Mouse (Mus musculus) ovary, postnatal 10 days (tissue): ENCODE results near the gene Pik3r2.

ENCODE experiments used
- DNase-seq: peaks from one replicate; pipeline ENCODE4 v3.0.0; 2022; ENCODE audit warnings: low spot score

The Pik3r2 gene

DNA sequence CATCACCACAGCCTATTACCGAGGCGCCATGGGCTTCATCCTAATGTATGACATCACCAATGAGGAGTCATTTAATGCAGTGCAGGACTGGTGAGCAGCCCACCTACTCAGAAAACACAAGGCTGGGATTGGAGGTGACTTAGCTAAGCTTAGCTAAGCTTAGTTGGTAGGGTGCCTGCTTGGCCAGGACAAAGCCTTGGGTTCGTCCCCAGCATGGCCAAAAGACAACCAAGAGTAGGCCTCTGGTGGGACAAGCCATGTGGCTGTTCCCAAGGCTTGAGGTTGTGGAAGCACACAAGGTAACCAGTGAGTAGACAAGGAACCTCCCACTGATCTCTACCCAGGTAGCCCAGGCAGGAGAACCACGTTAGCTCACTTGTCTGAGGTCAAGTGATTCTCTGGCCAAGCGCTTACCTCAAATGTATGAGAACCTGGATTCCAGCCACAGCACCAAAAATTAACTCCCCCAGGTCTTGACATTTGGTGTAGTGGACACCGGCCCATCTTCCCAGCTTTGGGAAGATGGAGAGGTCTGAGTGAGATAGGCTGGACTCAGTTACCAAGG is 20.0 kb downstream of the Pik3r2 start:
- DNase-seq: no peak

DNA sequence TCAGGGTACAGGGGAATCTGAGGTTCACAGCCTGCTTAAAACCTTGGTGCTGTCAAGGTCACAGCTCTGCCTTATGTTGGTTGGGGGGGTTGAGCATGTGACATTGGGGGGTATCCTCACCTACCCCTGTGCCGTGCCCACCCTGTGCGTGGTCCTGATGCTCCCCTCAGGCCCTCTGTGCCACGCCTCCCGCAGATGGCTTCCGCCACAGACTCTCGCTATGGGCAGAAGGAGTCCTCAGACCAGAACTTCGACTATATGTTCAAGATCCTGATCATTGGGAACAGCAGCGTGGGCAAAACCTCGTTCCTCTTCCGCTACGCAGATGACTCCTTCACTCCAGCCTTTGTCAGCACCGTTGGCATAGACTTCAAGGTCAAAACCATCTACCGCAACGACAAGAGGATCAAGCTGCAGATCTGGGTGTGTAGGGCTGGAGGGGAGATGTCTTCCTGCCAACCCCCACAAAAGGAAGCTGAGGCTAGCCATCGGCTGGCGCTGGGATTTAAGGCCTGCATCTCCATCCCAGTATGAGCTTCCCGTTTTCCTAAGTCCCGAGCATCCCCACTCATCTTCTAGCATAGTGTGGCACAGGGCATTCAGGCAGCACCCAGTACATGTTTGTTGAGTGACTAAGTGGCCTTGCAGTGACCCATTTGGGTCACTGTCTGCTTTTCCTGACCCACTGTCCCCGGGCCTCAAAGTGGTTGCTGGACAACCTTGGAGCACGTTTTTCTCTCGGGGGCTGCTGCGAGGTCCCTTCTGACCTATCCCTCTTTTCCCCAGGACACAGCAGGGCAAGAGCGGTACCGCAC is 20.6 kb downstream of the Pik3r2 start:
- DNase-seq: no peak

DNA sequence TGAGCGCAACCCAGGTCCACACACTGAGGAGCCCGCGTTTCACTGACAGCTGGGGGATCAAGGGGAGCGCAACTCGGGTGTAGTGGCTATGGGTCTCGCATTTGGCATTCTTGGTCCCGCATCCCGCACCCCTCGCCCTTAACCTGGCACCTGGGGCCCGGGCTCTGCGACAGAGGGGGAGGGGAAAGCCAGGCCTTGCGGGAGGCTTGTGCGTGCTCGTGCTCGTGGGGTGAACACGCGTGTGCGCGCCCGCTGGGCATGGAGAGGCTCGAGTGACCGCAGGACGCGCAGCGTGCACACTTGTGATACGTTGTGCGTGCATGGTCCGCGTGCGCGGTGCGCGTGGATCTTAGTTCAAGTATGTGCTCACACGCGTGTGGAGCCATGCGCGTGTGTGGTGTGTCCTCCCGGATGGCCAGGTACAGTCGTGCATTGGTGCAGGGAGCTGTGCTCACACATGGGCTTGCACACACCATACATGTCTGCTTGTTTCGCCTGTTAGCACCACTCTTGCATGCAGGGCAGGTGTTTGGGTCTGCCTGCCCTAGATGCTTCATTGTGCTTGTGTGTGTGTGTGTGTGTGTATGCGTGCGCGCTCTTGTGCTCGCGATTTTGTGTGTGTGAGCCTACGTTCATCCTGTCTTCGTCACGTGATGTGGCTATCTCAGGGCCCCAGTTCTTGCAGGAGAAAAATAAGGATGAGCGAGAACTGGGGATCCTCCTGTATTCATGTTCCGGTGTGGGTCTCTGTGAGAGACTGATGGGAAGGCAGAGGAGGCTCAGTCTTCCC is 21.4 kb downstream of the Pik3r2 start:
- DNase-seq: no peak

DNA sequence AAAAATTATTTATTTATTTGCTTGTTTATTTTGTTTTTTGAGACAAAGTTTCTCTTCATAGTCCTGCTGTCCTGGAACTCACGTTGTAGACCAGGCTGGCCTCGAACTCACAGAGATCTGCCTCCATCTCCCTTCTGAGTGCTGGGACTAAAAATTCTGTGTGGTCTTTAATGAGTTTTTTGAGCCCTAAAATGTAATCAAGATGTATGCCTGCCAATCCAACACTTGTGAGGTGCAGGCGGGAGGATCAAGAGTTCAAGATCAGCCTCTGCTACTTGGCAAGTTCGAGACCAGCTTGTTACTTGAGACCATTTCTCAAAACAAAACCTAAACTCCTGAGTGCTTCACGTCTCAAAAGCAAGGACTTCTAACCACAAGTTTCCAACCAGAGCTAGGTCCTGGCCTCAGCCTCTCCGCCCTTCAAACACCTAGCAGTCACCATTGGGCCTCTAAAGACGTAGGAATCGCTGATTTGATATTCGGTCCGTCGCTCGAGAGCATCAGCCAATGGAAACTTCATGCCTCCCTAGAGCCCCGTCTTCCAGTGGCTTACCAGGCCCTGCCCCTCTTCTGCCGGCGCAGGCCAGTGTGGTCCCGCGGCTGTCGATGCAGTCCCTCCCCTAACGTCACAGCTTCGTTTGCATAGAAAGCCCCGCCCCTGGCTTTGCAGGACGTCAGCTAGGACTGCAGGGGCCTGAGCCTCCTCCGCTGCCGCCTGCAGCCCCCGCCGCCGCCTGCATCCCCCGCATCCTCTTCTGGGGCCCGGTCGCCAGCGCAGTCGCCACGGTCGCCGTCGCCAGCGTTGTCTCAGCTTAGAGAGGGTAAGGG is 22.3 kb downstream of the Pik3r2 start, which contains the start of gene Rab3a:
TSS of gene Rab3a (plus strand) at position 637 of the 828 bp plus-strand sequence.
- peak; percentile 79 for DNase-seq

DNA sequence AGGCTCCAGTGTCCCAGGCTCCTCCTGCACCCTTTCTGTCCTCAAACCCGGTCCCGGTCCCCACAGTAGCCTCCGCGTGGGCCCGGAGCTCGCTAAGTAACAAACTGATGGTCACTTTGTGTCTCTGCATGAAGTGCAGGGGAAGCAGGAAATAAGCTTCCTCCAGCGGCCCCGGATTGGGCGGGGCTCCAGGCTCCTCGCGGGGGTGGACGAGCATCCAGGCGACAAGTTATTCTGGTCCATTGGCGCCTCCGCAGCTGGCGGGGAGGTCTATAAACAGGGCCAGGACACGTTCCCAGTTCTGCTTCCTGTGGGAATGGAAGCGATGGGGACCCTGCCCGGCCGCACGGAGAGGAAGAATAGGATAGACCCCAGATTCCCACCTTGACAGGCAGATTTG is 23.4 kb downstream of the Pik3r2 start:
- peak; percentile 70 for DNase-seq

DNA sequence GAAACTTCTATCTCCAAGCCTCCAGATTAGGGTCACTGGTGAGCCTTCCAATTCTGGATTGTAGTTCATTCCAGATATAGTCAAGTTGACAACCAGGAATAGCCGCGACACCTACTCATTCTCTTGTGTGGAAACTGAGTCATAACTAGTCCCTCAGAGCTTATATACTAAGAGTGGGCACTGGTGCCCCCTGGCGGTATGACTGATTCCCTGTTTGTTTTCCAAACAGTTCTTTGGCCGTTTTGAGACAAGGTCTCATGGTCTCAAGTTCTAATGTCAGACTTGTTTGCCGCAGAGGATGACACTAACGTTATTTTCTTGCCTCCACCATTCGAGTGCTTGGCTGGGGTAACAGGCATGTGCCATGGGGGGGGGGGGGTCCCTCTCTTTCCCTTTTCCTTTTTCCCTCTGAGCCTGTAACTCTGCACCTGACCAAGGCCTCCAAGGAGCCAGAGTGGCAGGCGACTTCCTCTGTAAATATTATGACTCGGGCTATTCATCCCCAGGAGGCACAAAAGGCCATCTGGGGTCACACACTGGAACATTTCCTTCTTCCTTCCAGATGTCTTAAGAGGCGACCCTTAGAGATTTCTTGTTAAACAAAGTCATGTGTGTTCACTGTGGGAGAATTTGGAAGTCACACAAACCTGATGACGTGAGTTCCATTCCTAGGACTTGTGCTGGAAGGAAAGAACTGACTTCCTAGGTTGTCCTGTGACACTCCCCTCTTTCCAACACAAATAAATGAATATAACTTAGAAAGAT is 24.3 kb downstream of the Pik3r2 start:
- DNase-seq: no peak

DNA sequence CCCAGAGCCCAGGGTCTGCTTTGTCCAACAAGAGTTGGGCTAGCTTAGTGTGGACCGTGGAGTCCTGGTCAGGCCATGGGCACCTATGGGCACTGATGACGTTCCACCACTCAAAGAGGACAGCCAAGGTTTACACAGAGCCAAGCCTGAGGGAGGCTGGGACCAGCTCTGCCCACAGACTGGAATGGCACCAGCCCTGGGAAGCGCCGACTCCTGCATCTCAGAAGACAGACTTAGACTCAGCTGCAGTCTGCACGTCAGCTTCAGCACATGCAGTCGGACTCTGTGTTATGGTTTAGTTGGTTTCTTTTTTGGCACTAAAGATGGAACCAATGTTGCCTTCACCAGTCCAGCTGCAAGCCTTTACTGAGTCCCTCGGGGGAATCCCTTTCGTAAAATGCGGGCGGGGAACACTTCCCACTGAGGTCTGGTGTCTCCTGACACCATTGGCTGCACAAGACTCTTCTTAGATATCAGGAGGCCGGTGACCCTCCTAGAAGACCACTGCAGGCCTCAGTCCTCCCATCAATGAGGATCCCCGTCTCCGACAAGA is 26.3 kb downstream of the Pik3r2 start:
- no peak for DNase-seq

DNA sequence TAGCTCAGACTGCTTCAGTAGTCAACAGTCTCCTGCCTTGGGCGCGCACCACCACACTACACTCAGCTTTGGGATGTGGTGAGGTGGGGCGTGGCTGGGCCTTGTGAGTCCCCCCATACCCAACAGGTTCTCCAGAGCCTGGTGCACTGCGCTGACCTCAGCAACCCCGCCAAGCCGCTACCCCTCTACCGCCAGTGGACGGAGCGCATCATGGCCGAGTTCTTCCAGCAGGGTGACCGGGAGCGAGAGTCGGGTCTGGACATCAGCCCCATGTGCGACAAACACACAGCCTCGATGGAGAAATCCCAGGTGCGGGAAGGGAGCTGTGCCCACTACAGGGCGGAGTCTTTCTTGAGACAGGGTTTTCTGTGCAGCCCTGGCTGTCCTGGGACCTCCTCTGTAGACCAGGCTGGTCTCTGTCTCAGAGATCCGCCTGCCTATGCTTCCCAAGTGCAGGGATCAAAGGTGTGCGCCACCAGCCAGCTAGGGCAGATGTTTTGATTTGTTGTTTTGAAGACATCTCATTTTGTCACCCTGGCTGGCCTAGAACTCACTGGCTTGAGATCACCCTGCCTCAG is 27.3 kb downstream of the Pik3r2 start:
- no peak for DNase-seq

DNA sequence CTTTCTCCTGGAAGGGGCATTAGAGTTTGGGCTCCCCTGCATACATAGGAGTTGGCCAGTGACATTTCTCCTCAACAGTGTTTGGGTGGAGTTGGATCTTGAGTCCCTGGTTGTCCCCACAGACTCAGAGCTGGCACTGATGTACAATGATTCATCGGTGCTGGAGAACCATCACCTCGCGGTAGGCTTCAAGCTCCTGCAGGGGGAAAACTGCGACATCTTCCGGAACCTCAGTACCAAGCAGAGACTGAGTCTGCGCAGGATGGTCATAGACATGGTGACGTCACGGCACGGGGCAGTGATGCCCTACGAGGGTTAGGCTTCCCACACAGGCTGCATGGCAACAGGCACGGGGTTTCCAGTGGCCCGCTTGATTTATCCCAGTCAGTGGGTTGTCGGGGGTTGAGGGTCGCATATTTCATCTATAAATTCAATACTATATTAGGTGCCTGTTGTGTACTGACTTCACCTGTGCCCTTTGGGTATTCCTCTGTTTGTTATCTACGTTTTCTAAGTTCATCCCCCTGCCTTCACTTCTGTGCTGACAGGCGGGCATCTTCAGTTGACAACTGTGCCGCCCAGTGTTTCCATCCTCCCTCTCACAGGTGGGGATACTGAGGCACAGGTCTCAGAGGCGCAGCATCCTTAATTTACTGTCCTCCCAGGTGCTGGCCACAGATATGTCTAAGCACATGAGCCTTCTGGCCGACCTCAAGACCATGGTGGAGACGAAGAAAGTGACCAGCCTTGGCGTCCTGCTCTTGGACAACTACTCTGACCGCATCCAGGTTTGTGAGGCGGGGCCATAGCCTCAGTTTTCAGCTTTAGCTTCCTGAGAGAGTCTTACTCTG is 28.0 kb downstream of the Pik3r2 start:
- DNase-seq: no peak

DNA sequence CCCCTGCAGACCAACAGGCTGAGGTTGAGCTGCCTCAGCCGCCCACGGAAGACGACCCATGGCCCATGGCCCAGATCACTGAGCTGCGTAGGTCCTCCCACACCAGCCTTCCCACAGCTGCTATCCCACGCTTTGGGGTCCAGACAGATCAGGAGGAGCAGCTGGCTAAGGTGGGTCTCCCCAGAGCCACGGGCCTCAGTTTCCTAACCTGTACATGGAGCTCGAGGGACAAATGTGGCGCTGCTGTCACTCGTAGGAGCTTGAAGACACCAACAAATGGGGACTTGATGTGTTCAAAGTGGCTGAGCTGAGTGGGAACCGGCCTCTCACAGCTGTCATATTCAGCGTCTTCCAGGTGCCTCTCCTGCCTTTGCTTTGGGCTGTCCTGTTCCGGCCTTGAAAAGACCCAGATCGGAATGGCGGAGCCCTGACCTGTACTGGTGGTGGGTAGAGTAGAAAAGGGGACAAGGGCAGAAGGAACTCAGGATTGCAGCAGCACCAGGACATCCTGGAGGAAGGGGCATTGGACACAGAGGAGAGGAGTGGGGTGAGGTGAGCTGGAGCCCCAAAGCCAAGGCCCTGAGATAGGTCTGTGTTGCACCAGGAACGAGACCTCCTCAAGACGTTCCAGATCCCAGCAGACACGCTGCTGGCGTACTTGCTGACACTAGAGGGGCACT is 29.2 kb downstream of the Pik3r2 start:
- no peak for DNase-seq

DNA sequence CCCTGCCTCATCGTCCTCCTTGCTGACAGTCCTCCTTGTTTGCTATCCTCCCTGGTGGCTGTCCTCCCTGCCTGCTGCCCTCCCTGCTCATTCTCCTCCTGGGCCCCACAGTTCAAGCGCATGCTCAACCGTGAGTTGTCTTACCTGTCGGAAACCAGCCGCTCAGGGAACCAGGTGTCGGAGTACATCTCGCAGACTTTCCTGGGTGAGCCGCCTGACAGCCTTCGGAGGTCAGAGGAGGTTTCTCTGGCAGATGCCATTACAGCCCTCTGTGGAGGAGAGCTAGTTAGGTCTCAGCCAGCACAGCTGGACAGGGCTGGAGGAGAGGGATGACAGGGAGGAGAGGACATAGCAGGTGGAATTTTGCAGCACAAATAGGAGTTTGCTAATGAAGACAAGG is 29.8 kb downstream of the Pik3r2 start:
- no peak for DNase-seq

DNA sequence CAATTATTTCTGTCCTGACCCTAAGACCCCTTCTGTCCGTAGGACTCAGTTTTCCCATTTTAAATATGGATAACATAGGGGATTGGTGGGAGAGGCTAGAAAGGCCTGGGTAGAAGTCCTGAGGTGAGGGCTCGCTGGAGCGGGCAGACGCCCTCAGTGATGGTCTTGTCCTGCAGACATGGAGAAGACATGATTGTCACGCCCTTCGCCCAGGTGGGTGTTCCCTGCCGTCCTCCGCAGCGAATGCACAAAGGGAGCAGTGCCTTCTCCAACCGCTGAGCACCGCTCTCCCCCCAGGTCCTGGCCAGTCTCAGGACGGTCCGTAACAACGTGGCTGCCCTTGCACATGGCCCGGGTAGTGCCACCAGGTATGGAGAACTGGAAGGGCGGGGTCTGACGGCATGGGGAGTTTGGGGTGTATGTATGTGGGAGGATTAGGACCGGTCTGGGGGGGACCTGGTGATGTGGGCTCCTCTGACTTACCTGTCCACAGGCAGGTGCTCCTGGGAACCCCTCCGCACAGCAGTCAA is 30.8 kb downstream of the Pik3r2 start:
- DNase-seq: no peak

DNA sequence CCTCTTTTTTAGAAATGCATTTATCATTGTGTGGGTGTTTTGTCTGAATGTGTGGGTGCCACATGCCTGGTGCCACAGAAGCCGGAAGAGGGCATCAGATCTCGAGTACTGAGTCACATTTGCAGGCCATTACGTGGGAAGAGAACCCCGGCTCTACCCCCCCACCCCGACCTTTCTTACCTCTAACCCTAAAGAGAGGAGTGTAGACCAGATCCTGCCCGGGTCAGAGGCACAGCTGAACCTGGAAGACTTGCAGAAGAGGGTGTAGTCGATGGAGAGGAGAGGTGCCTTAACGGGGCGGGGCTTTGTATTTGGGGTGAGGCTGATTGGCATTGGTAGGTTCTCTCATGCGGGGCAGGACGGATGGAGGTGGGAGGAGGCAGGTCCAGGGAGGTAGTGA is 31.7 kb downstream of the Pik3r2 start:
- no peak for DNase-seq

DNA sequence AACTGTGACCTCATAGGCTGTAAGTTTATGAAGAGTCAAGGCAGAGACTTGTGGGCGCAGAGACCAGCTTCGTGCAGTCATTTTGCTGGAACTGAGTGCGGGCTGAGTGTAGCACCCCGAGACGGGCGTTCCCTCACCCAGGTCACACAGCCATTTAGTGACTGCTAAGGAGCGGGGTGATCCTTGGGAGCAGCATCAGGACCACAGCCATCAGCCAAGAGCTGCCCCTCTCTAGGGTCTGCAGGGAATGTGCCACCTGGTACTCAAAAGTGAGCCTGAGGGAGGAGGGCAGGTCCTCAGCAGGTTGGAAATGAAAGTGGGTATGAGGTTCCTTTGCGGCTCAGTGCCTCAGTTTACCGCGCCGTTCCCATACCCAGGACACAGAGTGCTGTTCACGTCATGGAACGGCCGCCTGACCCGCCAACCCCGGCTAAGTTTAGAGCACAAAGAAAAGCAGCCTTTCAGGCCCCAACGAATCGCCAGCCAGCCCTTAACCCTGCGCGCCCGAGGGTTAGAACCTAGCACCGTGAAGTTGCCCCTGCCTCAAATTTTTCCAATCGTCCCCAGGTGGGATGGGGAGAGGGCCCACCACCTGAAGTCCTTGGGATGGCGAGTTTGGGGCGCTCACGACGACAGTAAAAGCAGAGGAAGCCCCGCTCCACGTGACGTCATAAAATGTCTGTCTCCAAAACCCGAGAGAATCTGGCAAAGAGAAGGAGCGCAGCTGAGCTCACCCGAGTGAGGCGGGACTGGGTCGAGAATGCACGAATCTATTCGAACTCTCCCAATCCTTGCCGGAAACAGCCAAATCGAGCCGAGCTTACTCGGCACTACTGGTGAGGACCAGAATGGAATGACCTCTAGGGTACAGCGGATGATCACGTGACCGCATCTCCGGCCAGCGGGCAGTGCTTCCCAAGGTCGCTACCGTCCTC is 32.6 kb downstream of the Pik3r2 start:
- no peak for DNase-seq

DNA sequence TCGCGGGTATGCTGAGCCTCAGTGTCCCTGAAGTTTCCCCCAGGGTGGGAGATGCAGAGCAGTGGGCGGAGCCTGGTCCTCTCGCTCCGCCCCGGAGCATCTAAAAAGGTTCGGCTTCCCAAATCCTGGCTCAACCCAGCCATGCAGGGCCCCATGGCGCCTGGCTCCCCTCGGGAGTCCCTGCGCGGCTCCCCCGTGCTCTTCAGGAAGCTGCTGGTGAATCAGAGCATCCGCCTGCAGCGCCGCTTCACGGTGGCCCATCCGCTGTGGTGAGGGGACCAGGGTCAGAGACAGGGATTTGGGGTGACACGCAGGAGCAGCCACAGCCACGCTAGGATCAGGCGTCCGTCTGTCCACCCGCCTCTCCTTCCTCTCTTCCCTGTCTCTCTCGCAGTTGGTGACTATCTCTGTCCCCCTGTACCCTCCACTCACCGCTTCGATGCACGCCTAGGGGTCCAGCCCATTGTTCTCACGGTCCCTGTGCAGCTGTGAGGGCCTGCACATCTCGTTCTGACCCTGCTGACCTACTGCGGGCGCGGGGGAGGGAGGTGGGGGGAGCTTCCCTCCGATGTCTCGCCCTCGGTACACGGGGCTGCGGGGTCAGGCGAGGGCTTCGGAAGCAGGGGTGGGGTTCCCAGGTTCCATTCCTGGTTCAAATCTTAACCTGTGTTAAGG is 33.4 kb downstream of the Pik3r2 start:
- no peak for DNase-seq

DNA sequence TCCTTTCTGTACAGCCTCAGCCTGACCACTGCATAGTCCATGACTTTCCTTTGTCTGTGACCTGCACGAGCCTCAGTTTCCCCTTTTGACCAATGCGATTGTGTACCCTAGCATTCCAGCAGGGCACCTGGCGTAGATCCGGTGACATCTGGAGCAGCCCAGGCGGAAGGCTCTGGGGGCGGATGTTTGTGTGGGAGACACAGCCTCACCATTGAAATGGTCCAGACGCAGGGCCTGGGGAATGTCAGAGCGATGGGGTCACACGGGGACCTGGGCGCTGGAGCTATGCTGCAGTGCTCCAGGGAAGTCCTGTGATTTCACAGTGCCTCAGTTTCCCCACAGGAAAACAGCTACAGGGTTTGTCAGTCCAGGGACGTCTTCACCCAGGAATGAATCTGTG is 34.3 kb downstream of the Pik3r2 start:
- DNase-seq: no peak

DNA sequence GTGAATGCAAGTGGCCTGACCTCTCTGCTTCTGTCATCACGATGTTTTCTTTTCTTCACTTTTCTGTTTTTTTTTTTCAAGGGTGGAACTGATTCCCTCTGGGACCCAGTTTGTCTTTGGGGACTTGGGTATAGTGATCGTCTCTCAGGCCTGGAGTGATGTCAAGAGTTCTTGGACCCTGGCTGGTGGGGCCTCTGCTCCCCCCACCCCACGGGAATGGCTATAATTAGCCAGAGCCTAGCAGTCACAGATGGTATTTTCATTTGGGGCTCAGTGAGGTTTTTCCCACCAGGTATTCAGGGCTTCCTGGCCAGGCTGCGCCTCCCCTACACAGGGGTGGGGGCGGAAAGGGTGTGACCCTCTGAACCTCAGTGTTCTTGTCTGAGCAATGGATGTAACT is 34.9 kb downstream of the Pik3r2 start:
- no peak for DNase-seq
